Mouse (Mus musculus) ES-E14 (cell line): ENCODE measurements around the gene Trmt44. TPM values are rescaled to one million over a fixed set of nuclear protein-coding genes. Genes with fewer than 3 reads are reported as not detected.
"Not testable (repeated sequence)": the region's sequence is repeated elsewhere in the genome, so short reads cannot be mapped to it uniquely, and the experiment has no call there.

Experiments
- DNase-seq: peaks from one replicate; pipeline ENCODE4 v3.0.0-alpha.2; 2013; ENCODE audit warnings: low read depth, low spot score
- H3K27ac ChIP-seq: 2 replicates; pipeline ENCODE4 v1.5.1; 2012; ENCODE audit warnings: low read depth, mild to moderate bottlenecking, low read length, moderate library complexity, mixed read lengths; ENCODE audit not compliant: poor library complexity, insufficient read depth, severe bottlenecking
- H3K36me3 ChIP-seq: 2 replicates; pipeline ENCODE4 v1.6.1; 2012; ENCODE audit warnings: mild to moderate bottlenecking, low read length, moderate library complexity, mixed read lengths; ENCODE audit not compliant: control insufficient read depth, poor library complexity, insufficient read depth, severe bottlenecking
- H3K4me1 ChIP-seq, 2 experiments: fragments of 150-350 bp in 1 of 2; sonication (generic) in 1 of 2; 2 replicates each; pipeline ENCODE4 v1.6.1; 2012; ENCODE audit warnings: low read length in 2 of 2, mild to moderate bottlenecking in 1 of 2, mixed read lengths in 1 of 2; ENCODE audit not compliant: control insufficient read depth in 2 of 2, insufficient read depth in 2 of 2, poor library complexity in 1 of 2
- H3K4me3 ChIP-seq, 2 experiments: fragments of 150-350 bp in 1 of 2; sonication (generic) in 1 of 2; 2 replicates each; pipeline ENCODE4 v1.5.1; 2012; ENCODE audit warnings: low read length in 2 of 2, low read depth in 1 of 2, mild to moderate bottlenecking in 1 of 2, mixed read lengths in 1 of 2; ENCODE audit not compliant: insufficient read depth in 1 of 2, poor library complexity in 1 of 2, severe bottlenecking in 1 of 2
- H3K9ac ChIP-seq: 2 replicates; pipeline ENCODE4 v1.6.1; 2012; ENCODE audit warnings: low read depth, mild to moderate bottlenecking, low read length, mixed read lengths; ENCODE audit not compliant: poor library complexity, insufficient read depth, severe bottlenecking
- H3K9me3 ChIP-seq: fragments of 150-350 bp; sonication (generic); 2 replicates; pipeline ENCODE4 v1.6.1; 2012; ENCODE audit warnings: low read depth, mild to moderate bottlenecking, low read length; ENCODE audit not compliant: control insufficient read depth, insufficient read depth
- CHD2 ChIP-seq: IDR thresholded peaks from 2 replicates; pipeline ENCODE4 v1.6.1; 2014; ENCODE audit warnings: mild to moderate bottlenecking, low read depth, low read length, inconsistent platforms
- HCFC1 ChIP-seq: IDR thresholded peaks from 2 replicates; pipeline ENCODE4 v1.6.1; 2012; ENCODE audit warnings: low read length, inconsistent platforms, borderline replicate concordance; ENCODE audit not compliant: insufficient read depth
- MAFK ChIP-seq: IDR thresholded peaks from 2 replicates; pipeline ENCODE4 v1.6.1; 2014; ENCODE audit warnings: mild to moderate bottlenecking, low read depth, low read length, inconsistent platforms; ENCODE audit not compliant: insufficient read depth
- ZNF384 ChIP-seq: IDR thresholded peaks from 2 replicates; pipeline ENCODE4 v1.6.1; 2012; ENCODE audit warnings: low read depth, low read length, inconsistent platforms
- in situ Hi-C, 2 experiments: fragments of 600-800 bp; cut with MboI; formaldehyde crosslinking; loops; one replicate each; pipeline ENCODE4 v1.15.1; 2025; ENCODE audit warnings: low sequenced_read_pairs in 2 of 2, inconsistent platforms in 1 of 2; ENCODE audit not compliant: unreplicated experiment in 2 of 2
- total RNA-seq: library from RNA; depleted of rRNA; stranded (reverse); fragments of 300-350 nt; gene quantifications from 2 replicates; pipeline ENCODE4 v1.2.3, GENCODE M21; 2012

Gene Trmt44
- total RNA-seq, 1 experiment: 15.1 TPM

DNA sequence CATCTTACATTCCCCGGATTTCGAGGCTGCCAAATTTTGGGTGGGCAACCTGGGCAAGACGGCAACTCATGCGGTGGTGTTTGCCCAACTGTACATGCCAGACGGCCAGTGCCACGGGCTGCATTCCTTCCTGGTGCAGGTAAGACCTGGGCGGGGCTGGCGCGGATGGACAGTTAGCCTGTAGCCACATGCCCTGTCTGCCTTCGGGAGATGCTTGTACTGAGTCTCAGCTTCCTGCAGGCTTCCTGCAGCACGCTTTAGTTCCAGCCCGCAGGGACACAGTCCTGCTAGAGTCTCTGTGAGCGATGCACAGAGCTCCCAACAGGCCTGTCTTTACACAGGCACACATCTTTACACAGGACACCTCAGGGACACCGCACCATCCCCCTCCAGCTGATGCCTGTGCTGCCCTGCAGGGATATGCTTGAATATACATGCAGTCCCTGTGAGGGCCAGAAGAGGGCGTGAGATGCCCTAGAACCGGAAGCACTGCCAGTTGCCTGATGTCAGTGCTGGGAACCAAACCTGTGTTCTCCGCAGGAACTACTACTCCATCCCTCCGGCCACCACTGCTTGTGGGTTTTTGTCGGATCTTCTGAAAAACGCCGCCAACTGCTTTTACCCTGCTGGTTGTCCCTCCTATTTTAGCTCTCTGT, 17.3 kb upstream of the Trmt44 start:
- H3K27ac ChIP-seq: no peak overlapping the region; the same call in 1 of the 2 replicates

DNA sequence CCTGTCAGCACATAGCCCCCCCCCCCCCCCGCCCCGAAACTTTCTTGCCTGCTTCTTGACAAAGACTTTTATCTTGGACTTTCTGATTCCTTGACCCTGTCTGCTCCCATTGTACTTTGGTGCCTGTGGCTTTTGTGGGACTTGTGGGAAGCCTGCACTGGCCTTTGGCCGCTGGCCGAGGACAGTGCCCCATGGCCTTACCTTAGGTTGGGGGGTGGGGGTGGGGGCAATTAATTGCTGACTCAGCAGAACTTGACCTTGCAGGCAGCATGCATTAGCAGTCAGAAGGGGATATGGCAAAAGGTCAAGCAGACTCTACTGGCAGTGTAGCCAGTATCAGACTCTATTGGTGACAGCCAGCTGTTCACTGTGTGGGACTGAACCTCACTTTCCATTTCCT, 16.6 kb upstream of the Trmt44 start:
- no peak for DNase-seq
- Histone ChIP-seq H3K4me3 (no peak overlapping the region), H3K9me3 (no peaks in the 10 kb centered on the region), H3K4me1 (peaks cover 0 to 5% of the 10 kb centered on the region in 2 experiments; a peak in 1 of 4 replicates), H3K9ac (no peak overlapping the region), H3K36me3 (peaks cover 2% of the 10 kb centered on the region; the same call in 1 of the 2 replicates), H3K27ac (no peak overlapping the region)
- no peak for TF ChIP-seq CHD2
- peak; percentile 98 for TF ChIP-seq MAFK
- in situ Hi-C loops: loop anchor here in 1 of 2 experiments (10.0 kb wide), 2 partner anchors 123 to 263 kb away; no protein-coding TSS in a partner anchor

More for the DNA sequence above, 17.3 kb upstream of the Trmt44 start:
- peak; percentile 49 for DNase-seq
- Histone ChIP-seq H3K36me3 (peaks cover 2% of the 10 kb centered on the region; the same call in 1 of the 2 replicates), H3K9me3 (no peaks in the 10 kb centered on the region), H3K9ac (no peak overlapping the region), H3K4me3 (no peak overlapping the region), H3K4me1 (peaks cover 0 to 5% of the 10 kb centered on the region in 2 experiments; a peak in 1 of 4 replicates)
- TF ChIP-seq MAFK: no peak
- TF ChIP-seq HCFC1: no peak
- in situ Hi-C loops: loop anchor here in 1 of 2 experiments (10.0 kb wide), 2 partner anchors 123 to 263 kb away; no protein-coding TSS in a partner anchor

GRCm38 (mm10) chr5:35584259-35584658, 9.4 kb upstream of the Trmt44 start:
- H3K4me1 ChIP-seq, H3K9me3 ChIP-seq, H3K9ac ChIP-seq, H3K4me3 ChIP-seq, H3K36me3 ChIP-seq, DNase-seq, in situ Hi-C loops, H3K27ac ChIP-seq: not testable (repeated sequence)

DNA sequence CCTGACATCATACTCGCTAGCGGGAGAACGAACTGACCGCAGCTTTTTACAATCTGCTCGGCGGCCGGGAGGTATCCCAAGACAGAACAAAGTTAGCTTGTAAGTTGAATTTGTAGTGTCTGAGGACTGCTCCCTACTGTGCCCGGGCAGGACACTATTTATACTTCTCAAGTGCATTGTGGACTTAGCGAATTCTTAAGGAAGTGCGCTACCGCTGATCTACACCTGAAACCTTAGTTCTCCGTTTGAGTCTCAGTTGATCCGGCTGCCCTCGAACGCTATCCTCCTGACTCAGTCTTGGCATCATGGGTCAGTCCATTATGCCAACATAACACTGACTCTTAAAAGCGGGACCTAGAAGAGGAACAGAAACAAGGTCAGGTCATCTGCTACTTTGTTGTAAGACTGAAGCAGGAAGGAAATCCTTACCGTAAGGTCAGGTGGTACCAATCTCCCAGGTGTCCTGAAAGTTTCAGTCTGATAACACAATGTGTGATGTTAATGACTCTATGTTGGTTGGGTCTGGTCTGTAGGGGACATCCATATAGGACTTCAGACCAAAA, 8.4 kb upstream of the Trmt44 start:
- peak overlapping the region; percentile 70 to 82 for H3K4me3 ChIP-seq
- TF ChIP-seq CHD2: no peak
- H3K4me1 ChIP-seq: no peaks in the 10 kb centered on the region
- H3K36me3 ChIP-seq: no peaks in the 10 kb centered on the region
- H3K9ac ChIP-seq: peak overlapping the region; percentile 53
- in situ Hi-C loops: no loop called here
- no peak for DNase-seq
- H3K27ac ChIP-seq: no peak overlapping the region
- H3K9me3 ChIP-seq: no peaks in the 10 kb centered on the region

- peak; percentile 87 for DNase-seq
- TF ChIP-seq ZNF384: no peak
- TF ChIP-seq HCFC1: peak; percentile 81; the same call in 1 of the 2 replicates
- Histone ChIP-seq H3K4me3 (peak within 1 kb of the TSS; percentile 70 to 82), H3K4me1 (no peaks in the 10 kb centered on the region), H3K9ac (peak within 1 kb of the TSS; percentile 62), H3K27ac (no peak within 1 kb of the TSS), H3K9me3 (no peaks in the 10 kb centered on the region), H3K36me3 (no peaks in the 10 kb centered on the region)
- in situ Hi-C loops: no loop called here
These were observed 7.8 kb upstream of the Trmt44 start, which contains the start of gene Acox3 for GRCm38 (mm10) chr5:35582445-35583220. Gene Acox3 (plus strand): TSS chr5:35583040.
